Comparison of ENCODE assay signal across 13 mouse cellular contexts in genomic region chr14:22710071-22710661, GRCm38 (mm10).
DNase-seq lines count a peak whose midpoint lies in the region; ATAC-seq and TF ChIP-seq lines count a peak whose summit lies in the region.
"Had no signal": no experiment of that assay in that cellular context is flagged by ENCODE, and none has a peak within 500 bp of the region (broad histone marks: within the 10 kb centered on the region; RNA-seq: fewer than 3 reads in every experiment).

No protein-coding gene starts in this region.

- no peak overlapping the region for H3K27ac ChIP-seq in forebrain, postnatal 0 days (ENCODE audit: low read depth, low read length)
- H3K27ac ChIP-seq in midbrain, embryonic 13.5 days: peak overlapping the region; percentile 20
- H3K27ac ChIP-seq: embryonic facial prominence, embryonic 12.5 days; liver, embryonic 14.5 days; macrophage had no signal

- no peaks in the 10 kb centered on the region for H3K4me1 ChIP-seq in forebrain, postnatal 0 days (ENCODE audit: insufficient read depth)
- H3K4me1 ChIP-seq in midbrain, embryonic 13.5 days (replicated peaks): peaks cover 19% of the 10 kb centered on the region

- 16% methylated on average over 6 of the region's 6 CpGs for WGBS in forebrain, postnatal 0 days
- WGBS in midbrain, embryonic 13.5 days: 10% methylated on average over 6 of the region's 6 CpGs

- TF ChIP-seq CTCF in forebrain, postnatal 0 days (IDR thresholded peaks at IDR 0.05; ENCODE audit: low read depth): no peak

- H3K36me3 ChIP-seq in forebrain, postnatal 0 days (ENCODE audit: insufficient read depth): no peaks in the 10 kb centered on the region
- no peaks in the 10 kb centered on the region for H3K36me3 ChIP-seq in midbrain, embryonic 13.5 days
- H3K36me3 ChIP-seq: embryonic facial prominence, embryonic 12.5 days had no signal

- H3K4me3 ChIP-seq in forebrain, postnatal 0 days (ENCODE audit: low read depth, low read length): no peak overlapping the region
- H3K4me3 ChIP-seq in midbrain, embryonic 13.5 days (replicated peaks): no peak overlapping the region
- H3K4me3 ChIP-seq: embryonic facial prominence, embryonic 12.5 days had no signal

- H3K27me3 ChIP-seq in forebrain, postnatal 0 days (ENCODE audit: insufficient read depth, low read length): peaks cover 7% of the 10 kb centered on the region; the same call in 1 of the 2 replicates
- H3K27me3 ChIP-seq in midbrain, embryonic 13.5 days: peaks cover 16% of the 10 kb centered on the region; the same call in 1 of the 2 replicates
- H3K27me3 ChIP-seq: embryonic facial prominence, embryonic 12.5 days; Patski had no signal

- H3K9me3 ChIP-seq in forebrain, postnatal 0 days (ENCODE audit: low read length): no peaks in the 10 kb centered on the region
- H3K9me3 ChIP-seq in midbrain, embryonic 13.5 days: no peaks in the 10 kb centered on the region
- H3K9me3 ChIP-seq: embryonic facial prominence, embryonic 12.5 days had no signal

- no peak overlapping the region for H3K9ac ChIP-seq in forebrain, postnatal 0 days
- no peak overlapping the region for H3K9ac ChIP-seq in midbrain, embryonic 13.5 days (replicated peaks)
- H3K9ac ChIP-seq: embryonic facial prominence, embryonic 12.5 days; liver, embryonic 14.5 days had no signal

- H3K4me2 ChIP-seq in forebrain, postnatal 0 days (ENCODE audit: low read depth): no peak overlapping the region
- H3K4me2 ChIP-seq in midbrain, embryonic 13.5 days (replicated peaks): no peak overlapping the region
- H3K4me2 ChIP-seq: embryonic facial prominence, embryonic 12.5 days had no signal

- DNase-seq in MN1 (ENCODE audit: low spot score): peak; percentile 6
- peak; percentile 57 for DNase-seq in embryo, embryonic 11 days
- DNase-seq in forebrain, postnatal 0 days: peak; percentile 41
- DNase-seq in thymus, postnatal 25 days: no peak
- no peak for DNase-seq in adrenal gland, adult 18-20 months (ENCODE audit: low spot score in 2 of 2)
- DNase-seq in urinary bladder, postnatal 4 days (ENCODE audit: low spot score in 2 of 2): no peak
- DNase-seq: adrenal gland, postnatal 10 days; thymus, postnatal 36 days had no signal

- peak; percentile 69 for ATAC-seq in forebrain, postnatal 0 days
- ATAC-seq in midbrain, embryonic 13.5 days: peak; percentile 86
- ATAC-seq: Patski had no signal

Comparison
In these comparisons a context has a peak if more than half of its experiments do, and no peak if none do; other contexts are left out.
1. DNase-seq: peak in MN1 (single experiment), embryo, embryonic 11 days (single experiment) and forebrain, postnatal 0 days (single experiment); none in thymus, postnatal 25 days (single experiment), adrenal gland, adult 18-20 months (0 of 2) and urinary bladder, postnatal 4 days (0 of 2).